Comparison of ENCODE assay signal across 12 mouse cellular contexts in the genomic region with DNA sequence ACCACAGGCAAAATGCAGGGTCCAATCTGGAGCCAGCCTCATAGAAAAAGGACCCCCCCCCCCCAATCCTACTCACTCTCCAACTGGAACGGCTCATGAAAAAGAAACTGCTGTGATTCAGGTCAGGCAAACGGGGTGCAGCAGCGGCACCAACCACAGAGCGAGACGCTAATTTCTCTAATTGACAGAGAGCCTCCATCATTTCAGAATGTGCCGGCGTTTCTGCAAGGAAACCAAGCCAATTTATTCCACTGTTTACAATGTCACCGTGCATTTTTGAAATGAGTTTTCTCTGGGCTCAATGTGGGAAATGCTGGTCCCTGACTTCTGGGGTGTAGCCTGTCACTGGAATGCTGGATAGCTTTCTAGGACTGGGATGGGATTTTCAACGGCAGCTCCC.
"Had no signal": no experiment of that assay in that cellular context is flagged by ENCODE, and none has a peak within 500 bp of the region (broad histone marks: within the 10 kb centered on the region; RNA-seq: fewer than 3 reads in every experiment).

No protein-coding gene starts in this region.

- ATAC-seq: lung, postnatal 0 days; midbrain, embryonic 13.5 days had no signal

- H3K27me3 ChIP-seq: liver, embryonic 15.5 days had no signal

- H3K4me3 ChIP-seq: left cerebral cortex, adult 2 months; limb, embryonic 10.5 days; liver, embryonic 15.5 days; midbrain, embryonic 13.5 days had no signal

- H3K36me3 ChIP-seq: limb, embryonic 10.5 days; liver, embryonic 15.5 days; midbrain, embryonic 13.5 days had no signal

- H3K9ac ChIP-seq: liver, embryonic 15.5 days; midbrain, embryonic 13.5 days had no signal

- H3K27ac ChIP-seq: left cerebral cortex, adult 2 months; limb, embryonic 10.5 days; liver, embryonic 15.5 days; midbrain, embryonic 13.5 days; stomach, postnatal 0 days had no signal

- H3K4me1 ChIP-seq: liver, embryonic 15.5 days had no signal

- H3K4me2 ChIP-seq: liver, embryonic 11.5 days; liver, embryonic 15.5 days; midbrain, embryonic 13.5 days had no signal

- H3K9me3 ChIP-seq: limb, embryonic 10.5 days; liver, embryonic 15.5 days; midbrain, embryonic 13.5 days had no signal

- DNase-seq: kidney, adult 8-10 months; kidney, postnatal 25 days; lung, adult 2 months; lung, postnatal 36 days; thymus, postnatal 4 days had no signal
